Mouse (Mus musculus): ENCODE measurements around the gene Gm10720.
"Not testable (repeated sequence)": the region's sequence is repeated elsewhere in the genome, so short reads cannot be mapped to it uniquely, and the experiment has no call there.

DNA sequence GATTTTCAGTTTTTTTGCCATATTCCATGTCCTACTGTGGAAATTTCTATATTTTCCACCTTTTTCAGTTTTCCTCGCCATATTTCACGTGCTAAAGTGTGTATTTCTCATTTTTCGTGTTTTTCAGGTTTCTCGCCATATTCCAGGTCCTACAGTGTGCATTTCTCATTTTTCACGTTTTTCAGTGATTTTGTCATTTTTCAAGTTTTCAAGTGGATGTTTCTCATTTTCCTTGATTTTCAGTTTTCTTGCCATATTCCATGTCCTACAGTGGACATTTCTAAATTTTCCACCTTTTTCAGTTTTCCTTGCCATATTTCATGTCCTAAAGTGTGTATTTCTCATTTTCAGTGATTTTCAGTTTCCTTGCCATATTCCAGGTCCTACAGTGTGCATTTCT lies 10.7 kb downstream of the Gm10720 start:
- not testable (repeated sequence) for TF ChIP-seq FLI1 (IDR thresholded peaks at IDR 0.05; ENCODE audit: low read length); GATA1 (IDR thresholded peaks at IDR 0.05; ENCODE audit: borderline replicate concordance, low read length)
